Mouse (Mus musculus) heart, adult 8-10 months (tissue): ENCODE measurements around the gene Specc1. TPM values are rescaled to one million over a fixed set of nuclear protein-coding genes. Genes with fewer than 3 reads are reported as not detected.

Experiments used
- DNase-seq: peaks from one replicate; pipeline ENCODE4 v3.0.0; 2022; ENCODE audit warnings: low spot score
- total RNA-seq, 4 experiments: library from RNA; stranded (reverse); gene quantifications; 2 replicates each; pipeline ENCODE4 v1.2.4; 2022

Specc1 gene
- total RNA-seq, 4 experiments from 2014 or later: 3.6 to 8.6 (median 4.2) TPM

GRCm38 (mm10) chr11:61968875-61969274, 12.3 kb downstream of the Specc1 start:
- DNase-seq: no peak

DNA sequence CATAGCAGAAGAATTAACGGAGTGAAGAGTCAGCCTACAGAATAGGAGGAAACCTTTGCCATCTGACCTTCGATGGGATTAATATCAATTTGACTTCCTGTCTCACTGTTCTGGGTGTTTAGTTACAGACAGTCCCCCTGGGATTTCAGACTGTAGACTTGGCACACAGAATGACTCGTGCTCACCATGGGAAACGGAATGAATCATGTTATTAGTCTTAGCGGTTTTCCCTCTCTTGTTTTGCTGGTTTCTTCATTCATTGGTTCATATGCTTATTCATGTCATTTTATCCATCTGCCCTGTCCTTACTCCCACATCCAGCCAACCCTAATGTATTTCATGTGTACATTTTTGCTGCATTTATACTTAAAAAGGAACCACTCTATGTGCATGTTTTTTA, 14.3 kb downstream of the Specc1 start:
- peak; percentile 16 for DNase-seq

DNA sequence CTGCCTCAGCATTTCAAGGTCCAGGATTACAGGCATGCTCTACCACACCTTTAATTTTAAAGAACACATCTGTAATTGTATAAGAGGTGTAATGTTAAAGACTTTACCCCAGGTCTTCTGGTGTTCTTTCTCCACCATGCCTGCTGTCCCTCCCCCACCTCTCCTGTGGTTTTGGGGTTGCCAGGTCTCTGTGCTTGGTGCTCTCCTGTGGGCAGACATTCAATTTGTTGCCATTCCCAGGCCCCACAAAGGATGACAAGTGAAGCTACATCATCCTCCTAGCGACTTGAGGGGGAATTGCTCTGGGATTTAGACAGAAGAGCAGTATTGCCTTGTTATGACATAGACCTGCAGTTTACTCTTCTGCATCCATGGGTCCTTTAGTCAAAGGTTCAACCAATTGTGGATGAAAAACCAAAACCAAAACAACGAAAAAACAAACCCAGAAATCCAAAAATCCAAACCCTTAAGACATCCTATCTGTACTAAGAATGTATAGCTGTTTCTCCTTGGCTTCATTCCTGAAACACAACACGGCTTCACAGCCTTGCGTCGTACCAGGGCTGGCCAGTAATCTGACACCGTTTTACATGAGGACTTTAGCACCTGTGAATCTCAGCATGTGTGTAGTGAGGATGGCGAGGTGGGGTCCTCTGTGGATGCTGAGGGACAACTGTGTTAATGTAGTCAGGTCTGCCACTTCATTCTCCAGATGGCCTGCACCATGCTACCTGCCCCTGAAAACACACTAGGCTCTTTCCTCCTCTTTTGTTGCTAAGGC, 15.1 kb downstream of the Specc1 start:
- DNase-seq: no peak

GRCm38 (mm10) chr11:61974106-61974707, 17.6 kb downstream of the Specc1 start:
- no peak for DNase-seq

DNA sequence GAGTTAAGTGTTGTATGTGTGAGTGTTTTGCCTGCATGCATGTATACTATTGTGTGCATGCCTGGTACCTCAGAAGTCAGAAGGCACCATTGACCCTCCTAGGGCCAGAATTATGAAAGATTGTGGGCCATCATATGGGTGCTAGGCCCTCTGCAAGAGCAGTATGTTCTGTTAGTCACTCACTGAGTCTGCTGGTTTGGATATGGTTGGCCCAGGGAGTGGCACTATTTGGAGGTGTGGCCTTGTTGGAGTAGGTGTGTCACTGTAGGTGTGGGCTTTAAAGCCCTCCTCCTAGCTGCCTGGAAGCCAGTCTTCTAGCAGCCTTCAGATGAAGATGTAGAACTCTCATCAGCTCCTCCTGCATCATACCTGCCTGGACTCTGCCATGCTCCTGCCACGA, 19.2 kb downstream of the Specc1 start:
- DNase-seq: no peak

DNA sequence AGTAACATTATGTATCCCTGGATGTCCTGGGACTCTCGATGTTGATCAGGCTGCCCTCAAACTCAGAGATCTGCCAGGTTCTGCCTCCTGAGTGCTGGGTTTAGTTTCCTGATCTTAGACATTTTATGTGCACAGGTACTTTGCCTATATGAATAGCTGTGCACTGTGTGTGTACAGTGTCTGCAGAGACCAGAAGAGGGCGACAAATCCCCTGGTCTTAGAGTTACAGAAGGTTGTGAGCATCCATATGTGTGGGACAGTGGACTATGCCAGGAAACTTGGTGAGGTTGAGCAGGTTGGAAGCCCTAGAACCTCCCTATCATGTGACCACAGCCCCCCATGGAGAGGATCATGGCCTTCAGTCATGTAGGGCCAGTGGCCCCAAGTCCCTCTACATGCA, 24.7 kb downstream of the Specc1 start:
- no peak for DNase-seq

DNA sequence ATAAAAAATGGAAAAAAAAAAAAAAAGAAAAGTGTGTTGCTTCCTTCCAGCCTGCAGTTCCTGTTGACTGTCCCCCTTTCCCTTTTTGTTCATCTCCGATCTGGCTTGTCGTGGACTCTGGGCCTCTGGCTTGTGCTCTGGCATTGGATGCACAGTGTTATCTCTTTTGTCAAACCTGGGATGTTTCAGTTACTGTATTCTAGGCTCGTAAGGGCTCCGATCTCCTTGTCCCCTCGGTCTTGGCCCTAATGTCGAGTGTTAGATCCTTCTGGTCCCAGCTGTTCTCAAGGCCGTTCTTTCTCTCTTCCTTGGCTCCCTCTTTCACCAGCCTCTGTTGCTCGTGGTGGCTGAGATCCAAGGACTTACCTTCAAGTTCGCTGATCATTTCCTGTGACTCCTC, 26.3 kb downstream of the Specc1 start:
- DNase-seq: no peak

GRCm38 (mm10) chr11:61986939-61987338, 30.4 kb downstream of the Specc1 start:
- DNase-seq: no peak

GRCm38 (mm10) chr11:61989647-61990046, 33.1 kb downstream of the Specc1 start:
- no peak for DNase-seq

DNA sequence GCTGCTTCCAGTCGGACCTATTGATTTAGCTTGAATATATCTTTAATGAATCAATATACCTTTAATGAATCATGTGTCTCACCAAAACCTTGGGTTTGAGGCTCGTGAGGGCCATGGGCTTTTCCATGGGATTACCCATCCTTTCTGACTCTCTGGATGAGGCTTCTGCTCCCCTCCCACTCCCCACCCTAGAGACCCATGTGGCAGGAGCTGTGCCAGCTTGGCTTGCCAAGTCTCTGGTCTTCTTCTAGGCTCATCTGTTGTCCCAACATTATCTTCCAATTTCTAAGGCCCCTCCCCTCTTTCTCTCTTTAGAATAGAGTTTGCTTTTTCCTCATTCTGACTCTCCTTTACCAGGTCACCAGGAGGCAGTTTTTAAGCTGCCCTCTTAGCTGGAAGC, 35.0 kb downstream of the Specc1 start:
- DNase-seq: no peak

GRCm38 (mm10) chr11:61992671-61993285, 36.2 kb downstream of the Specc1 start:
- no peak for DNase-seq

- no peak for DNase-seq
Observed at GRCm38 (mm10) chr11:61999501-61999900, 42.9 kb downstream of the Specc1 start.

DNA sequence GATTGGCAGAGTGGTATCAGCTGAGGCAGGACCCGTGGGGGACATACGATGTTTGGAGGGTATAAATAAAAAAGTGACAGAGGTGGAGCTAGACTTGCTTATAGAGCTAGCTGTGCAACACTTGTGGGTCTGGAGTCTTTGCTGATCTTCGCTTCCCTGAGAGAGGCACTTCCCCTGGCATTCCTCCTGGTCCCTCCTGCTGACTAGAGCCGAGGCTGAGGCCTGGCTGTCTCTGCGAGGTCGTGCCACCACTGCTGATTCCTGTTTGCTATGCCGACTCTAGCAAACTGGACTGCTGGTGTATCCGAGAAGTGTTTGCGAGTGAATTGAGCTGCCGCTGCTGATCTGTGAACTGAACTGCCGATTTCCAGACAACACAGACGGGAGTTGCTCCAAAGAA, 43.5 kb downstream of the Specc1 start:
- no peak for DNase-seq

- no peak for DNase-seq
Observed at GRCm38 (mm10) chr11:62001977-62002376, 45.4 kb downstream of the Specc1 start.

GRCm38 (mm10) chr11:62004881-62005240, 48.3 kb downstream of the Specc1 start:
- peak; percentile 16 for DNase-seq

- DNase-seq: peak; percentile 33
Observed at GRCm38 (mm10) chr11:62005241-62005910, 48.8 kb downstream of the Specc1 start.

DNA sequence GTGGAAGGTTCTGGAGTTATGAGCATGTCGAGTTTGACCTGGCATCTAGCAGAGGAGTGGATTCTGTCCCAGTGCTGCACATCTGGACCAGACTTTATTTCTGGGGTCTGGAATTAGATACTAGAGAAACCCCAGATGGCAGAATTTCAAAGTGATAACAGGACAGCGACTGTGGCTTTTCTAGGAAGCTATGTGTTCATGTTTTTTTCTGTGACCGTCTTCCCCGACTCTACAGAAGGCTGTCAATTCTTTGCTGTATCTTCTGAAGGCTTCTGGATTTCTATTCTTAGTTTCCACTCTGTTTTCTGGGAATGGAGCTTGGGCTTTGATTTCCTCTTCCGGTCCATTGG, 49.3 kb downstream of the Specc1 start:
- DNase-seq: no peak

GRCm38 (mm10) chr11:62006680-62007079, 50.1 kb downstream of the Specc1 start:
- no peak for DNase-seq

DNA sequence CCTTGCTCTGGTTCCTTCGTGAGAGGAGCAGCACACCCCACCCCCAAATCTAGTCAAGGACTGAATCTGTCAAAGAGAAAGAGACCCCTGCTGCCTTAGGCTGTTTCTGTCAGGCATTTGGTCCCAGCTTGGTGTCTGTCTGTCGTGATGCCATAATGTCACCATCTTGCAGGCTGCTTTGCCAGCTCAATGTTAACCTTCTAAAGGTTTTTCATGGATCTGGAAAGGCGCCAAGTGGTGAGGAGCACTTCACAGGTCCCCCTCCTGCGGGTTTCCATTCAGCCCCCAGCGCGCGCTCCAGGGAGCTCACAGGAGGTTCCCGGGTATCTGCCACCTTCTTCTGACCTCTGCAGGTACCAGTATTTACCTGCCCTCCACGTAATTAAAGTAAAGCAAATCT, 51.4 kb downstream of the Specc1 start:
- DNase-seq: no peak

DNA sequence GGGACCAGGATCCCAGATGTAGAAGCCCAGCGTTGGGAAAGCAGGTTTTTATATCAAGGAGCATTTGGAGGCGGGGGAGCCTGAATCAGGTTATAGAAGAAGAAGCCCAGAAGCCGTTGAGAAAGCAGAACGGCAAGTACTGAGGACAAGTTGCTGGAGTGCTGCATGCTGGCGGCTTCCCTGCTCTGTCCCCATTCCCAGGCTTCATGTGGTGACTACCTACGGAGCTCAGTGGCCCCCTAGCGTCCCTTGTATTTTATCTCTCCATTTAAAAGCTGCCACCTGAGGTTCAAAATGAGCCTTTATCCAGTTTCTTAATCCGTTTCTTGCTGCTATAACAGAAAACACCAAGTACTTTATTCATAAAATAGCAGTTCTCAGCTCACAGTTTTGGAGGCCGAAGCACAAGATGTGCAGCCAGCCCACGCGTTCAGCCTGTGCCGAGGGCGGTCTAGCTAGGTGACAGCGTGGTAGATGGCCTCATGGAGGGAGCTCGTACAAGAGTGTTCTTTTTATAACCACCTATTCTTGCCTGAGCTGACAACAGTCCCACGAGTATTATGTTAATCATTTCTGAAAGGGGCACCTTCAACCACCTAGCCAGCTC, 54.2 kb downstream of the Specc1 start:
- no peak for DNase-seq

GRCm38 (mm10) chr11:62012039-62012438, 55.5 kb downstream of the Specc1 start:
- DNase-seq: no peak

GRCm38 (mm10) chr11:62013449-62013848, 56.9 kb downstream of the Specc1 start:
- no peak for DNase-seq
